Mouse (Mus musculus) lung, embryonic 14.5 days (tissue): ENCODE data around the gene Snap25. TPM values are rescaled to one million over a fixed set of nuclear protein-coding genes. Genes with fewer than 3 reads are reported as not detected.

ENCODE experiments used
- ATAC-seq: fragments of 200-750 bp; cut with Nextera tagmentation; 2 replicates; pipeline ENCODE4 v1.8.0; 2017; ENCODE audit warnings: mild to moderate bottlenecking, moderate TSS enrichment, moderate library complexity; ENCODE audit not compliant: insufficient read depth
- DNase-seq: peaks from one replicate; pipeline ENCODE4 v3.0.0-alpha.2; 2015
- H3K27ac ChIP-seq: fragments of 300-500 bp; sonication (generic); 2 replicates; pipeline ENCODE4 v1.5.1; 2014; ENCODE audit warnings: low read depth, mild to moderate bottlenecking, moderate library complexity
- H3K27me3 ChIP-seq: fragments of 300-500 bp; sonication (generic); 2 replicates; pipeline ENCODE4 v1.6.1; 2014; ENCODE audit warnings: low read length, control low read depth; ENCODE audit not compliant: insufficient read depth
- H3K36me3 ChIP-seq: fragments of 300-500 bp; sonication (generic); 2 replicates; pipeline ENCODE4 v1.6.1; 2014; ENCODE audit warnings: control low read depth; ENCODE audit not compliant: insufficient read depth
- H3K4me1 ChIP-seq: fragments of 300-500 bp; sonication (generic); 2 replicates; pipeline ENCODE4 v1.6.1; 2014; ENCODE audit warnings: antibody characterized with exemption, control low read depth; ENCODE audit not compliant: insufficient read depth
- H3K4me2 ChIP-seq: fragments of 300-500 bp; sonication (generic); 2 replicates; pipeline ENCODE4 v1.6.1; 2014; ENCODE audit warnings: mild to moderate bottlenecking
- H3K4me3 ChIP-seq: fragments of 300-500 bp; sonication (generic); 2 replicates; pipeline ENCODE4 v1.5.1; 2014; ENCODE audit warnings: low read depth, low read length
- H3K9ac ChIP-seq: fragments of 300-500 bp; sonication (generic); 2 replicates; pipeline ENCODE4 v1.6.1; 2014
- H3K9me3 ChIP-seq: fragments of 300-500 bp; sonication (generic); 2 replicates; pipeline ENCODE4 v1.6.1; 2016; ENCODE audit warnings: low read depth, low read length, control low read depth
- CTCF ChIP-seq: IDR thresholded peaks from 2 replicates; pipeline ENCODE4 v1.5.1; 2016; ENCODE audit warnings: antibody characterized with exemption, low read depth
- WGBS: fragments of 180-500 bp; shearing (Covaris S2); extraction: QIAGEN DNeasy Blood & Tissue Kit; methylation state at CpG from one replicate; pipeline ENCODE4 v1.1.7; 2014; 5-methylcytosine and 5-hydroxymethylcytosine counted together
- polyA plus RNA-seq: library from polyadenylated mRNA; unstranded; fragments of >200 nt; fragmentation: Nextera tagmentation; extraction: Ambion mirVana; gene quantifications from 2 replicates; pipeline ENCODE4 v1.2.1, GENCODE M21; 2014

Snap25 gene
- polyA plus RNA-seq, 1 experiment from 2014 or later = 1.6 TPM

GRCm38 (mm10) chr2:136745327-136745994 lies 32.2 kb downstream of the Snap25 start:
- WGBS = 36% methylated on average over 7 of the region's 7 CpGs
- Histone ChIP-seq H3K4me3 (no peak overlapping the region), H3K4me1 (no peaks in the 10 kb centered on the region), H3K27ac (no peak overlapping the region), H3K36me3 (no peaks in the 10 kb centered on the region), H3K27me3 (no peaks in the 10 kb centered on the region), H3K4me2 (no peak overlapping the region), H3K9me3 (no peaks in the 10 kb centered on the region), H3K9ac (no peak overlapping the region)
- DNase-seq = peak; percentile 16
- ATAC-seq = 0 out of 2 replicates have a peak, but pooled peaks have one; percentile 31
- TF ChIP-seq CTCF = no peak

- ATAC-seq = no peak
- H3K4me3 ChIP-seq = no peak overlapping the region
- H3K27ac ChIP-seq = no peak overlapping the region
- H3K27me3 ChIP-seq = no peaks in the 10 kb centered on the region
- 36% methylated on average over 3 of the region's 3 CpGs for WGBS
- H3K9ac ChIP-seq = no peak overlapping the region
- DNase-seq = no peak
- no peaks in the 10 kb centered on the region for H3K4me1 ChIP-seq
- no peaks in the 10 kb centered on the region for H3K36me3 ChIP-seq
- no peak for TF ChIP-seq CTCF
- no peaks in the 10 kb centered on the region for H3K9me3 ChIP-seq
- no peak overlapping the region for H3K4me2 ChIP-seq
Observed at GRCm38 (mm10) chr2:136753682-136754081, 40.4 kb downstream of the Snap25 start.

GRCm38 (mm10) chr2:136758809-136759551 lies 45.7 kb downstream of the Snap25 start:
- no peak for DNase-seq
- WGBS = 80% methylated on average over 5 of the region's 5 CpGs
- Histone ChIP-seq H3K36me3 (no peaks in the 10 kb centered on the region), H3K4me3 (no peak overlapping the region), H3K4me2 (no peak overlapping the region), H3K4me1 (no peaks in the 10 kb centered on the region), H3K27me3 (no peaks in the 10 kb centered on the region), H3K9ac (no peak overlapping the region), H3K27ac (no peak overlapping the region), H3K9me3 (no peaks in the 10 kb centered on the region)
- no peak for ATAC-seq
- no peak for TF ChIP-seq CTCF

GRCm38 (mm10) chr2:136778156-136778555 lies 64.9 kb downstream of the Snap25 start:
- H3K4me1 ChIP-seq = no peaks in the 10 kb centered on the region
- H3K27ac ChIP-seq = no peak overlapping the region

DNA sequence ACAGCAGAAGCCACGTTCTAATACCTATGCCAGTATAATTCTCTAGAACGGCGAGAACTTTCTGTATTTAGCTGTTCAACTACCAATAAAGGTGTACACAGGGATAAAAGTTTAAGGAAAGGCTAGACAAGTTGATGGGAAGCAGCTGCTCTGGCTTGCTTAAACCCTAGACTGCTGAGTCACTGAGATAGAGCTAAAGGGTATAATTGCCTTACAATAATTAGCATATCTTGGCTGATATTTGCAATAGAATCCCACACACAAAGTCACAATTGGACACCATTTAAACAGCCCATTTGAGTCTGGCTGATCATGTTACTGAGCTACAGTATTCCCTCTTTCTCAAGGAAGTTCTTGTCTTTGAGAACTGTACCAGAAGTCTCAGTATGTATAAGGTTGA lies 65.4 kb downstream of the Snap25 start:
- no peak overlapping the region for H3K4me2 ChIP-seq
- no peak overlapping the region for H3K9ac ChIP-seq
- no peak overlapping the region for H3K4me3 ChIP-seq
- H3K27me3 ChIP-seq = no peaks in the 10 kb centered on the region
- H3K36me3 ChIP-seq = no peaks in the 10 kb centered on the region
- no peak overlapping the region for H3K27ac ChIP-seq
- no peaks in the 10 kb centered on the region for H3K9me3 ChIP-seq
- H3K4me1 ChIP-seq = no peaks in the 10 kb centered on the region
- DNase-seq (no peak), ATAC-seq (no peak)
- TF ChIP-seq CTCF = no peak
- 81% methylated on average over 3 of the region's 3 CpGs for WGBS

More at GRCm38 (mm10) chr2:136778156-136778555, 64.9 kb downstream of the Snap25 start:
- H3K36me3 ChIP-seq = no peaks in the 10 kb centered on the region
- no peak overlapping the region for H3K4me2 ChIP-seq
- DNase-seq = peak; percentile 12
- no peak overlapping the region for H3K9ac ChIP-seq
- H3K9me3 ChIP-seq = no peaks in the 10 kb centered on the region
- 74% methylated on average over 2 of the region's 2 CpGs for WGBS
- H3K27me3 ChIP-seq = no peaks in the 10 kb centered on the region
- no peak for TF ChIP-seq CTCF
- ATAC-seq = no peak
- no peak overlapping the region for H3K4me3 ChIP-seq

DNA sequence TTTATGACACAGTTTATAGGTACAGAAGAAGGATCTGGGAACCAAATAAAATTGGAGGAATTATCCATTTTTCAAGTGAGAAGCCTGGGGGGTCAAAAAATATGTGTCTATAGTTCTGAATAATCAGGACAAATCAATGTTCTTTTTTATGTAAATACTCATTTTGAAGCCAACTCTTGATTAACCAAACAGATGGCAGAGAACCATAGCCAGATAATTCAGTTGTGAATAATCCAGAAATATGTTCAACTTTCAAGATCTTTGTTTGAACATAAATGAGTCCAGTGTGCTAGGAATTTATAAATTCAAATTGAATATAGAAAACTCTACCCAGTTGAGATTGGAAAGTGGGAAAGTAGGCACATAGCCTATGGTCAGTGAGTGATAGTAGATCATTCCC lies 67.0 kb downstream of the Snap25 start:
- no peak overlapping the region for H3K9ac ChIP-seq
- no peak overlapping the region for H3K4me2 ChIP-seq
- no peak for TF ChIP-seq CTCF
- DNase-seq = no peak
- no peaks in the 10 kb centered on the region for H3K4me1 ChIP-seq
- ATAC-seq = no peak
- H3K4me3 ChIP-seq = no peak overlapping the region
- no peak overlapping the region for H3K27ac ChIP-seq
- no peaks in the 10 kb centered on the region for H3K27me3 ChIP-seq
- no peaks in the 10 kb centered on the region for H3K36me3 ChIP-seq
- H3K9me3 ChIP-seq = no peaks in the 10 kb centered on the region

- H3K36me3 ChIP-seq = no peaks in the 10 kb centered on the region
- no peak for TF ChIP-seq CTCF
- no peak overlapping the region for H3K9ac ChIP-seq
- ATAC-seq (no peak), DNase-seq (no peak)
- H3K4me3 ChIP-seq = no peak overlapping the region
- 68% methylated on average over 4 of the region's 4 CpGs for WGBS
- H3K27me3 ChIP-seq = no peaks in the 10 kb centered on the region
- no peaks in the 10 kb centered on the region for H3K4me1 ChIP-seq
- no peak overlapping the region for H3K27ac ChIP-seq
- H3K9me3 ChIP-seq = no peaks in the 10 kb centered on the region
- H3K4me2 ChIP-seq = no peak overlapping the region
Observed at GRCm38 (mm10) chr2:136784310-136784709, 71.1 kb downstream of the Snap25 start.
